Mouse (Mus musculus) heart, embryonic 13.5 days (tissue): ENCODE measurements around the gene 4931406C07Rik. TPM values are rescaled to one million over a fixed set of nuclear protein-coding genes. Genes with fewer than 3 reads are reported as not detected.

Experiments
- ATAC-seq: fragments of 200-750 bp; cut with Nextera tagmentation; 2 replicates; pipeline ENCODE4 v1.8.0; 2017; ENCODE audit warnings: moderate TSS enrichment; ENCODE audit not compliant: insufficient number of reproducible peaks, low FRiP score, low TSS enrichment; ENCODE audit errors: extremely low read depth
- H3K27ac ChIP-seq: fragments of 300-500 bp; sonication (generic); replicated peaks from 2 replicates; pipeline ENCODE4 v1.5.1; 2015; ENCODE audit warnings: moderate library complexity, mild to moderate bottlenecking, inconsistent platforms
- H3K27me3 ChIP-seq: fragments of 300-500 bp; sonication (generic); replicated peaks from 2 replicates; pipeline ENCODE4 v1.6.1; 2015; ENCODE audit warnings: mild to moderate bottlenecking, inconsistent platforms
- H3K36me3 ChIP-seq: fragments of 300-500 bp; sonication (generic); 2 replicates; pipeline ENCODE4 v1.6.1; 2015; ENCODE audit warnings: mild to moderate bottlenecking, inconsistent platforms
- H3K4me1 ChIP-seq: fragments of 300-500 bp; sonication (generic); 2 replicates; pipeline ENCODE4 v1.6.1; 2015; ENCODE audit warnings: inconsistent platforms
- H3K4me2 ChIP-seq: fragments of 300-500 bp; sonication (generic); 2 replicates; pipeline ENCODE4 v1.6.1; 2015; ENCODE audit warnings: inconsistent platforms, mild to moderate bottlenecking, moderate library complexity
- H3K4me3 ChIP-seq: fragments of 300-500 bp; sonication (generic); 2 replicates; pipeline ENCODE4 v1.5.1; 2015; ENCODE audit warnings: moderate library complexity, mild to moderate bottlenecking, inconsistent platforms
- H3K9ac ChIP-seq: fragments of 300-500 bp; sonication (generic); 2 replicates; pipeline ENCODE4 v1.6.1; 2015; ENCODE audit warnings: inconsistent platforms, mild to moderate bottlenecking, moderate library complexity
- H3K9me3 ChIP-seq: fragments of 300-500 bp; sonication (generic); 2 replicates; pipeline ENCODE4 v1.6.1; 2016; ENCODE audit warnings: inconsistent platforms
- WGBS: fragments of 180-500 bp; shearing (Covaris S2); methylation state at CpG from one replicate; pipeline ENCODE4 v1.1.7; 2015; ENCODE audit warnings: mixed read lengths; 5-methylcytosine and 5-hydroxymethylcytosine counted together
- polyA plus RNA-seq: library from polyadenylated mRNA; unstranded; fragments of >200 nt; fragmentation: Nextera tagmentation; extraction: Ambion mirVana; gene quantifications from 2 replicates; pipeline ENCODE4 v1.2.1, GENCODE M21; 2015

The 4931406C07Rik gene
- polyA plus RNA-seq, 1 experiment from 2014 or later = 6.1 TPM

- Histone ChIP-seq H3K27me3 (no peaks in the 10 kb centered on the region), H3K9me3 (no peaks in the 10 kb centered on the region), H3K27ac (no peak overlapping the region), H3K36me3 (peaks cover 36% of the 10 kb centered on the region), H3K4me3 (no peak overlapping the region), H3K4me1 (0 out of 2 replicates have a peak, but pooled peaks cover 4% of the 10 kb centered on the region), H3K4me2 (no peak overlapping the region), H3K9ac (no peak overlapping the region)
- WGBS = 53% methylated on average over 6 of the region's 6 CpGs
- no peak for ATAC-seq
Measured at GRCm38 (mm10) chr9:15287846-15288245, 18.4 kb downstream of the 4931406C07Rik start.

- WGBS = 56% methylated on average over 3 of the region's 3 CpGs
- H3K9me3 ChIP-seq = no peaks in the 10 kb centered on the region
- no peak overlapping the region for H3K4me3 ChIP-seq
- no peak for ATAC-seq
- no peak overlapping the region for H3K27ac ChIP-seq
- H3K9ac ChIP-seq = no peak overlapping the region
- H3K36me3 ChIP-seq = peaks cover 29% of the 10 kb centered on the region
- H3K27me3 ChIP-seq = no peaks in the 10 kb centered on the region
- no peak overlapping the region for H3K4me2 ChIP-seq
- peaks cover 10% of the 10 kb centered on the region for H3K4me1 ChIP-seq
Measured at GRCm38 (mm10) chr9:15285443-15285842, 20.8 kb downstream of the 4931406C07Rik start.

GRCm38 (mm10) chr9:15280491-15280879 is 25.8 kb downstream of the 4931406C07Rik start:
- H3K36me3 ChIP-seq = peaks cover 21% of the 10 kb centered on the region
- no peak for ATAC-seq
- peak overlapping the region; percentile 93 for H3K9ac ChIP-seq
- H3K4me2 ChIP-seq = peak overlapping the region; percentile 86
- no peaks in the 10 kb centered on the region for H3K27me3 ChIP-seq
- peak overlapping the region; percentile 26; the same call in 1 of the 2 replicates for H3K27ac ChIP-seq
- WGBS = 49% methylated on average over 5 of the region's 5 CpGs
- peaks cover 24% of the 10 kb centered on the region for H3K4me1 ChIP-seq
- H3K9me3 ChIP-seq = no peaks in the 10 kb centered on the region
- H3K4me3 ChIP-seq = peak overlapping the region; percentile 75

- 2% methylated on average over 57 of the region's 57 CpGs for WGBS
- peaks cover 27% of the 10 kb centered on the region for H3K36me3 ChIP-seq
- H3K4me2 ChIP-seq = peak within 1 kb of the TSS; percentile 86
- H3K9ac ChIP-seq = peak within 1 kb of the TSS; percentile 93
- peak; percentile 90 for ATAC-seq
- no peaks in the 10 kb centered on the region for H3K27me3 ChIP-seq
- H3K4me3 ChIP-seq = peak within 1 kb of the TSS; percentile 75
- H3K27ac ChIP-seq = peak within 1 kb of the TSS; percentile 77
- peaks cover 24% of the 10 kb centered on the region for H3K4me1 ChIP-seq
- no peaks in the 10 kb centered on the region for H3K9me3 ChIP-seq
Measured at GRCm38 (mm10) chr9:15279649-15280490, 26.4 kb downstream of the 4931406C07Rik start, which contains the start of gene Med17. TSS of gene Med17 (minus strand) at chr9:15279931.

- Histone ChIP-seq H3K4me3 (peak overlapping the region; percentile 75), H3K27ac (peak overlapping the region; percentile 77), H3K4me2 (peak overlapping the region; percentile 86), H3K4me1 (peaks cover 24% of the 10 kb centered on the region), H3K9me3 (no peaks in the 10 kb centered on the region), H3K9ac (peak overlapping the region; percentile 93), H3K27me3 (no peaks in the 10 kb centered on the region), H3K36me3 (peaks cover 34% of the 10 kb centered on the region)
- 9% methylated on average over 19 of the region's 19 CpGs for WGBS
- no peak; the same call in 1 of the 2 replicates for ATAC-seq
Measured at GRCm38 (mm10) chr9:15279139-15279648, 27.1 kb downstream of the 4931406C07Rik start.

DNA sequence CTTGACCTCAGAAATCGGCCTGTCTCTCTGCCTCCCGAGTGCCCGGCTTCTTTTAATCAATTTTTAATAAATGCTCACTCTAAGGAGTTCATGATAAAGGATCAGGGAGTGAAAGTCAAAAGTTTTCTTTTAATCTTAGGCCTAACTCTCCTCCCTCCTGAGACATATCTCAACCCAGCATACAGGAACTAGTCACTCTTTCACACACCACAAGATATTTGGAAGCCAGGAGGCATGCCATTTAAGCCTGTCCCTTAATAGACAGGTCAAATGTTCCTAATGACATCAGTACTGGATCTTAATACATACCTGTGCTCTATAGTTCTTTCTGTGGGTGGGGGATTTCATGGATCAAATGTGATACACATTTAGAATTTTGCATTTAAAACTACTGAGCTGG is 27.9 kb downstream of the 4931406C07Rik start:
- 90% methylated on average over 3 of the region's 3 CpGs for WGBS
- Histone ChIP-seq H3K4me2 (peak overlapping the region; percentile 86; the same call in 1 of the 2 replicates), H3K36me3 (peaks cover 38% of the 10 kb centered on the region), H3K9me3 (no peaks in the 10 kb centered on the region), H3K27ac (no peak overlapping the region), H3K9ac (peak overlapping the region; percentile 93; the same call in 1 of the 2 replicates), H3K4me1 (peaks cover 24% of the 10 kb centered on the region), H3K4me3 (0 out of 2 replicates have a peak overlapping the region, but pooled peaks have one; percentile 75), H3K27me3 (no peaks in the 10 kb centered on the region)
- ATAC-seq = no peak

GRCm38 (mm10) chr9:15276855-15277254 is 29.4 kb downstream of the 4931406C07Rik start:
- 90% methylated on average over 4 of the region's 4 CpGs for WGBS
- ATAC-seq = no peak
- peaks cover 24% of the 10 kb centered on the region for H3K4me1 ChIP-seq
- H3K9ac ChIP-seq = no peak overlapping the region; the same call in 1 of the 2 replicates
- H3K9me3 ChIP-seq = no peaks in the 10 kb centered on the region
- H3K27me3 ChIP-seq = no peaks in the 10 kb centered on the region
- peaks cover 53% of the 10 kb centered on the region for H3K36me3 ChIP-seq
- no peak overlapping the region for H3K27ac ChIP-seq
- no peak overlapping the region for H3K4me2 ChIP-seq
- H3K4me3 ChIP-seq = no peak overlapping the region

GRCm38 (mm10) chr9:15273981-15274380 is 32.3 kb downstream of the 4931406C07Rik start:
- no peaks in the 10 kb centered on the region for H3K9me3 ChIP-seq
- no peak for ATAC-seq
- WGBS = 89% methylated on average over 2 of the region's 2 CpGs

GRCm38 (mm10) chr9:15263487-15263886 is 42.8 kb downstream of the 4931406C07Rik start:
- no peak overlapping the region for H3K27ac ChIP-seq
- ATAC-seq = no peak
- H3K4me2 ChIP-seq = no peak overlapping the region
- H3K4me3 ChIP-seq = no peak overlapping the region
- H3K27me3 ChIP-seq = no peaks in the 10 kb centered on the region
- no peak overlapping the region for H3K9ac ChIP-seq
- no peaks in the 10 kb centered on the region for H3K4me1 ChIP-seq
- WGBS = 95% methylated on average over 10 of the region's 10 CpGs
- H3K36me3 ChIP-seq = peaks cover 86% of the 10 kb centered on the region
- no peaks in the 10 kb centered on the region for H3K9me3 ChIP-seq

More at GRCm38 (mm10) chr9:15273981-15274380, 32.3 kb downstream of the 4931406C07Rik start:
- no peaks in the 10 kb centered on the region for H3K27me3 ChIP-seq
- H3K9ac ChIP-seq = no peak overlapping the region
- no peak overlapping the region for H3K27ac ChIP-seq
- no peak overlapping the region for H3K4me3 ChIP-seq
- H3K4me2 ChIP-seq = no peak overlapping the region
- peaks cover 82% of the 10 kb centered on the region for H3K36me3 ChIP-seq
- peaks cover 15% of the 10 kb centered on the region for H3K4me1 ChIP-seq

GRCm38 (mm10) chr9:15261980-15262379 is 44.3 kb downstream of the 4931406C07Rik start:
- no peak for ATAC-seq
- Histone ChIP-seq H3K9ac (no peak overlapping the region), H3K9me3 (no peaks in the 10 kb centered on the region), H3K36me3 (peaks cover 71% of the 10 kb centered on the region), H3K4me1 (no peaks in the 10 kb centered on the region), H3K27ac (no peak overlapping the region), H3K4me2 (no peak overlapping the region), H3K4me3 (no peak overlapping the region), H3K27me3 (no peaks in the 10 kb centered on the region)
- whole genome bisulfite sequencing = 90% methylated on average over 8 of the region's 8 CpGs

- no peak overlapping the region for H3K9ac ChIP-seq
- ATAC-seq = no peak
- no peaks in the 10 kb centered on the region for H3K27me3 ChIP-seq
- no peak overlapping the region for H3K4me3 ChIP-seq
- H3K4me1 ChIP-seq = no peaks in the 10 kb centered on the region
- WGBS = 72% methylated on average over 3 of the region's 3 CpGs
- no peak overlapping the region for H3K4me2 ChIP-seq
- H3K27ac ChIP-seq = no peak overlapping the region
- H3K9me3 ChIP-seq = no peaks in the 10 kb centered on the region
- H3K36me3 ChIP-seq = peaks cover 14% of the 10 kb centered on the region
Measured at GRCm38 (mm10) chr9:15256214-15256613, 50.0 kb downstream of the 4931406C07Rik start.
